Mouse (Mus musculus) T-helper 2 cell (primary cell): ENCODE data around the gene Eefsec.

Experiments
- in situ Hi-C: fragments of 300-600 bp; cut with MboI, MseI; formaldehyde crosslinking; loops from one replicate; pipeline ENCODE4 v1.15.1; 2025; ENCODE audit warnings: high pct_unique_total_duplicates

The Eefsec gene

DNA sequence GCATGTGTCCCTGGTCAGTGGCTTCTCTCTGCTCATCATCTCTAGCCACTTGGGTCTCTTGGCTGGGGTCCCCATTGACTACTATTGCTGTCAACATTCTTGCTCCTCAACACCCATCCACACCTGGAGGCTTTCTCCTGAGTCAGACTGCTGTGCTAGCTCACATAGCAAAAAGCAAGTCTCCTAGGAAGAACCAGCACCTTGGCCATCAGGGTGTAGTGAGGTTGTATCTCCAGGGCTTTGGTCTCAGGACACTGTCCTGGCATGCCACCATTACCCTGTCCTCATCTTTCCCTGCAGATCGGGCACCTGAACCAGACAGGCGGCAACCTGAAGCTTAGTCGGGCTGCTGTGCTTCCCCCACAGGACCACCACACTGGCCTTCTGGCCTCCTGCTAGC is 238.0 kb downstream of the Eefsec start:
- in situ Hi-C loops = no loop called here

DNA sequence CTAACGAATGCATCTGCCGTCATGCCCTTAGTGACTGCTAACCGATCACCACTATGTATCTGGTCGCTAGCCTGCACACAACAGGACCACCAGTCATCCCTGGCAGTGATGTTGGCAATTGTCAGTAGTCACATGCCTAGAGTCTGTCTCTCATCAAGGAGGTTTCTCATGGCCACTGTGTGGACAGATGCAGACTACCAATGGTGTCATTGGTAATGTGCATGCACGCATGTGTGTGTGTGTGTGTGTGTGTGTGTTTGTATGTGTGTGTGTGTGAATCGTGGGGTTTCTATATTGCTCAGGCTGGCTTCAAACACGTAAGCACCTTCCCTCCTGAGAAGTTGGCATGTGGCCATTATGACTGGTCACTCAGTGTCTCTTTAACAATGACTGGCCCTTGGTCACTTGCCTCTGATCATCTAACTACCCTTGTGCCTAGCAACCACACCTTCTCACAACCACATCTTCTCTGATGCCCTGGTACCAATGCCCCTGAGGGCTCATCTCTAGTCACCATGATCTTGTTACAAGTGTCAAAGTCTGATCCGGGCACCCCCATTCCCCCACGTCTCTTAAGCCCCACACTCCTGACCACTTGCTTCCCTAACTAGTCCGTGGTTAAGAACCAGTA is 238.8 kb downstream of the Eefsec start:
- in situ Hi-C loops = no loop called here
